Mouse (Mus musculus): Measurements from ENCODE around the gene B4galt3.
"Not testable (repeated sequence)": the region's sequence is repeated elsewhere in the genome, so short reads cannot be mapped to it uniquely, and the experiment has no call there.

B4galt3 gene

GRCm38 (mm10) chr1:171239992-171240744, 30.0 kb upstream of the B4galt3 start:
- no peak for DNase-seq (ENCODE audit: low read depth, low spot score)

- DNase-seq (ENCODE audit: low read depth, low spot score) = no peak
Measured at GRCm38 (mm10) chr1:171240911-171241310, 29.2 kb upstream of the B4galt3 start.

DNA sequence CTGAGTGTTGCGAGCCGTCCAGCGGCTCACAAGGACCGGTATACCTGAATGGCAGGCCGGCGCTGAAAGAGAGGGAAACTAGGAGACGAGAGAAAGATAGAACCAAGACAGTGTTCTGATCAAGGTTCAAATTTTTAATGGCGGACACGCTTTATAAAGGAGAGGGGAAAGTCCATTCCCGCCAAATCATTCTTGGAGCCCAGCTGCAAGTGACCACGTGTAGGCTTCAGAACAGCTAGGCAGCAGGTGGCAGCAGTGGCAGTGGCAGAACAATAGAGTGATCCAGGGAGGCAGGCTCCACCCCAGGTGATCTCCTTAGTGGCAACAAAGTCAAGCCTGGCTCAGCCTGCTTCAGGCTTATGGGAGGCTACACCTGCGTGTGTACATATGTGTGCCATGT, 28.2 kb upstream of the B4galt3 start:
- not testable (repeated sequence) for DNase-seq (ENCODE audit: low read depth, low spot score)

GRCm38 (mm10) chr1:171245353-171245752, 24.8 kb upstream of the B4galt3 start:
- no peak for DNase-seq (ENCODE audit: low read depth, low spot score)

DNA sequence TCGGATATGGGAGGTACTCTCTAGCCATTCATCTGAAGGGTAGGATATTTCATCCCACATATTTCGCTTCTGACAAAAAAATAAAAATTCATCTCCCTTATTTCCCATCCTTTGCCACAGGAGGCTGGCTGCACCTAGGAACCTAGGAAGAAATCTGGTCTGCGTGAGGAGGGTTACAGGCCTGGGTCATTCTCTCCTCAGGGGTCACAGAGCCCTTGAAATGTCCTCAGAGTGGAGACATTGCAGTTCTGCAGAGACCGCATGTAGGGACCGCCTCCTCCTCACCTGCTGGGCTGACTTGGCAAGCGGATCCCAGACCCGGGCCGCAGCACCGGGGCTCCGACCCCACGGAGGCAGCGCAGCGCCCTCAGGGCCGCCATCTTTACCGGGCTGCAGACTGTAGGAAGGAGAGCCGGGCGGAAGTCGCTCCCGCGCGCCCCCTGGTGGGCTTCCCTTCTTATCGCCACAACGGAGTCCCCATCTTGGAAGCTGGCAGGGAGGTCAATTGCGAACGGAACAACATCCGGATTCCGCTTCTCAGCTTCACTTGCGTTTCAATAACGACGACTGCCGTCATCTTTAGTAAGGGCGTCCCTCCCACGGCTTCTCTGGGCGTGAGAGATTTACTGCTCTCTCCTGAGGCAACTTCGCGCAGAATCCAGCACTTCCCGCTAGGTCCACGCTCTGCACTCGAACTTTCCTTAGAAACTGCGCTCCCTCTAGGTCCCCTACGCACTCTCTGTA, 23.2 kb upstream of the B4galt3 start:
- DNase-seq (ENCODE audit: low read depth, low spot score) = peak; percentile 100

GRCm38 (mm10) chr1:171247453-171247841, 22.7 kb upstream of the B4galt3 start:
- DNase-seq (ENCODE audit: low read depth, low spot score) = no peak

- no peak for DNase-seq (ENCODE audit: low read depth, low spot score)
Measured at GRCm38 (mm10) chr1:171247916-171248315, 22.2 kb upstream of the B4galt3 start.

DNA sequence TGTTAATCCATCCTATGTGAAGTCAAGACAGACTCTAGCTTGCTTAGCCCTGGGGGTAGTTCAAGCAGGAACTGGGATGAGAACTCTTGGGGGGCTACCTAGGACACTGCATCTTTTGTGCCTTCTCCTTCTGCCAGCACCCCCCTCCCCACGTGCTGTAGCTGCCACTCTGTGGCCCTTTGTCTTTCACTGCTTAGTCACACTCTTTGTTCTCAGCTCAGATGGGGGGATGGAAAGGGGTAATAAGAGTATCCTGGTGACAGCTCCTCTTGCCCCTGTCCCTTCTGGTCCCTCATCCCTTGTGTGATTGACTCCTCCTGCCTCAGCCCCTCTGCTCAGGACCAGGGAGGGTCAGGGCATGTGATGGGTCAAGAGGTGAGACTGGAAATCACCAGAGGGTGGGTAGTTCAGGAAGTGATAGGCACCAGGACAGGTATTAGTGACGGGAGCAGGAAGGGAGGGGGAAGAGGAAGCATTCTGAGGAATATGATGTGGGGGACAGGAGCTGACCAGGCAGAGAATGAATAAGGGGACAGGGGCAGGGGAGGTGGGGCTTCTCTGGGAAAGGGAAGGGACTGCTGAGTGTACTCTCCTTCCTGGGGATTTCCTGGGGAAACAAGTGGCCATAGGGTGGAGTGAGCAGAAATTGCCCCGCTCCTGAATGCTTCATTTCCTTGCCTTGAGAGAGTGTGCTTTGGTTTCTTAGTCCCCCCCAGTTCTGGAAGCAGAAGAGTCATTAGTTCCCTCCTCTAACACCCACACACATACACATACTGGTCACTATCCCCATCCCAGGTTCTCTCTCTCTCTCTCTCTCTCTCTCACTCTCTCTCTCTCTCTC, 21.5 kb upstream of the B4galt3 start:
- DNase-seq (ENCODE audit: low read depth, low spot score) = peak; percentile 55

DNA sequence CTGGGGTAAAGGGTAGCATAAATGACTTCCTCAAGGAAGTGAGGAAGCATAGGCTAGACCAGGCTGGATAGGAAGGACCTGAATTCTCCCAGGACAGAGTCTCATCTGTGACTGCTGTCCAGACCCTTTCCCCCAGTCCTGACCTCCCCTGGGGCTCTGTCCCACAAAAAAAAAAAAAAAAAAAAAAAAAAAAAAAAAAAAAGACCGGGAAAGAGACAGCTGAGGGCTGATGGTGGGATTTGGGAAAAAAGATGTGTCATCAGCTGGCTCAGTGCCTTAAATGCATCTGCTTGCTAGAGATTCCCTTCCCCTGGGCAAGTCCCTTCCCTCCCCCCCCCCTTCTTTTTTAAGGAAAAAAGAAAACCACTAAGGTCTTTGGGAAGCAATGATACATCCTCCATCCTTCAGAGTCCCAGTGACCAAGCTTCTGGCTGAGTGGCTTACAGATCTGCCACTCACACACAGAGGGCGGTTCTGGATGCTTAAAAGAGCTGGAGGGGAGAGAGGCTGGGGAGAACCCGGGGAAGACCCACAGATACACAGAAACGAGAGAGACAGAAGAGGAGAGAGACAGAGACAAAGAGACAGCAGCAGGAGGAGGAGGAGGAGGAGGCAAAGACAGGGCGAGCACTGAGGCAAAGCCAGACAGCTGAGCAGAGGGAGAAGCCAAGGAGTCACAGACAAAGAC, 20.1 kb upstream of the B4galt3 start, which contains the start of gene Adamts4:
TSS of gene Adamts4 (plus strand) at position 509 of the 688 bp plus-strand sequence.
- peak; percentile 55 for DNase-seq (ENCODE audit: low read depth, low spot score)

- no peak for DNase-seq (ENCODE audit: low read depth, low spot score)
Measured at GRCm38 (mm10) chr1:171250680-171251593, 19.2 kb upstream of the B4galt3 start, which contains the start of gene Ndufs2. Gene Ndufs2 (minus strand): TSS chr1:171251388.

- no peak for DNase-seq (ENCODE audit: low read depth, low spot score)
Measured at GRCm38 (mm10) chr1:171251594-171252324, 18.4 kb upstream of the B4galt3 start.

DNA sequence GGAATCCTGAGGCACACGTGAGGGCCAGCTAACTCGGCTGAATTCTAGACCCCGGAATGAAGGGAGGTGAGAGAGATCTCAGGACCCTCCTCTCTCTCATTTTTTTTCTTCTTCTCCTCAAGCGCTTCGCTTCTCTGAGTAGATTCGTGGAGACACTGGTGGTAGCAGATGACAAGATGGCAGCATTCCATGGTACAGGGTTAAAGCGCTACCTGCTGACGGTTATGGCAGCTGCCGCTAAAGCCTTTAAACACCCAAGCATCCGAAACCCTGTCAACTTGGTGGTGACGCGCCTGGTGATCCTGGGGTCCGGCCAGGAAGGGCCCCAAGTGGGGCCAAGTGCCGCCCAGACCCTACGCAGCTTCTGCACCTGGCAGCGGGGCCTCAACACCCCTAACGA, 17.7 kb upstream of the B4galt3 start:
- no peak for DNase-seq (ENCODE audit: low read depth, low spot score)

DNA sequence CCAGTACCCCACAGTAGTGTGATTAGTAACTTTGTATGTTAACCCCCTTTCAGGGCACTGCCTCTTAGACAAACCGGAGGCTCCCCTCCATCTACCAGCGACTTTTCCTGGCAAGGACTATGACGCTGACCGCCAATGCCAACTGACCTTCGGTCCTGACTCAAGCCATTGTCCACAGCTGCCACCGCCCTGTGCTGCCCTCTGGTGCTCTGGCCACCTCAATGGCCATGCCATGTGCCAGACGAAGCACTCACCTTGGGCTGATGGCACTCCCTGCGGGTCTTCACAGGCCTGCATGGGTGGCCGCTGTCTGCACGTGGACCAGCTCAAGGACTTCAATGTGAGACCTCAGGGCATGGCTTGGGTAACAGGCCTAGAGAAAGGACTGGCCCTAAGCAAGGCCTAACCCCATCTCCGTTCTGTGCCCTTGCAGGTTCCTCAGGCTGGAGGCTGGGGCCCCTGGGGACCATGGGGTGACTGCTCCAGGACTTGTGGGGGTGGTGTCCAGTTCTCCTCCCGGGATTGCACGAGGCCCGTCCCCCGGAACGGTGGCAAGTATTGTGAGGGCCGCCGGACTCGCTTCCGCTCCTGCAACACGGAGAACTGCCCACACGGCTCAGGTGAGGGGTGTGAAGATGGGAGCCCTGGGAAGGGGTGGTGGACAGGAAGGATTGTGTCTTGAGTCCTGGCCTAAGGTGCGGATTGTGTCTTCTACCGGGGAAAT, 13.9 kb upstream of the B4galt3 start:
- DNase-seq (ENCODE audit: low read depth, low spot score) = no peak

DNA sequence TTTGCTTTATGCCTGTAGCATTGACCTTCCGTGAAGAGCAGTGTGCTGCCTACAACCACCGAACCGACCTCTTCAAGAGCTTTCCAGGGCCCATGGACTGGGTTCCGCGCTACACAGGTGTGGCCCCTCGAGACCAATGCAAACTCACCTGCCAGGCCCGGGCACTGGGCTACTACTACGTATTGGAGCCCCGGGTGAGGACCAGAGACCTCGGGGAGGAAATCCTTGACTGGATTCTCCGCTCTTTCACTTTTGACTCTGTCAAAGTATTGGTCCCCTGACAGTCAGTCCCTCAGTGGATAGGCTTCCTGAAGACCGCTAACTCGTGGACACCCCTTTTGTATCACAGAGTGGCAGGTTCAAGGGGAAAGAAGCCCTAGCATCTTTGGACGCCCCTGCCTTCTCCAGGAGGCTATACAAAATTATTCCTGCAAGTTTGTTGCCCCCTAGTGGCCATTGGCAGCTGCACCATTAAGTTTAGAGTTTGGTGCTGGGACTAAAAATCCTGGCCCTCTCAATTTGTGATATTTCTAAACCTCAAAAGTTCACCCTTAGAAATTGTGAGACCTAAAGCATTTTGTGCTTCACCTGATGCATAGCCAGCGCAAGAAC, 13.1 kb upstream of the B4galt3 start:
- no peak for DNase-seq (ENCODE audit: low read depth, low spot score)

- DNase-seq (ENCODE audit: low read depth, low spot score) = no peak
Measured at GRCm38 (mm10) chr1:171257781-171258180, 12.3 kb upstream of the B4galt3 start.

- DNase-seq (ENCODE audit: low read depth, low spot score) = no peak
Measured at GRCm38 (mm10) chr1:171258921-171259320, 11.2 kb upstream of the B4galt3 start.

DNA sequence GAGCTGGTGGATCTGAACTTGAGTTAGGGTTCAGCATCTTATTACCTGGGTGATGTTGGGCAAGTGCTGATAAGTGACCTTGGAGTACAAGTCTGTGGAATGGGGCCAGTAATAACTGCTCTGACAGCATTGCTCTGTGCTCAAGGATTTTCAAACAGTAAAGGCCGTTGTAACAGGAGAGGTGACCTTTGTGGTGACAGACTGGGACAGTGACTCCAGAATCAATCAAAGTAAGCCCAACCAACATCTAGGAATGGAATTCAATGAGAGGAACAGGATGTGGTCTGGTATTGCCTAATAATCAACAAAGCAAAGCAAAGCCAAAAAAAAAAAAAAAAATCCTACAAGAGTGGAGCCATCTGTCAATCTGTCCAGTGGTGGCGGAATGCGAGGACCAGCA, 9.8 kb upstream of the B4galt3 start:
- no peak for DNase-seq (ENCODE audit: low read depth, low spot score)

DNA sequence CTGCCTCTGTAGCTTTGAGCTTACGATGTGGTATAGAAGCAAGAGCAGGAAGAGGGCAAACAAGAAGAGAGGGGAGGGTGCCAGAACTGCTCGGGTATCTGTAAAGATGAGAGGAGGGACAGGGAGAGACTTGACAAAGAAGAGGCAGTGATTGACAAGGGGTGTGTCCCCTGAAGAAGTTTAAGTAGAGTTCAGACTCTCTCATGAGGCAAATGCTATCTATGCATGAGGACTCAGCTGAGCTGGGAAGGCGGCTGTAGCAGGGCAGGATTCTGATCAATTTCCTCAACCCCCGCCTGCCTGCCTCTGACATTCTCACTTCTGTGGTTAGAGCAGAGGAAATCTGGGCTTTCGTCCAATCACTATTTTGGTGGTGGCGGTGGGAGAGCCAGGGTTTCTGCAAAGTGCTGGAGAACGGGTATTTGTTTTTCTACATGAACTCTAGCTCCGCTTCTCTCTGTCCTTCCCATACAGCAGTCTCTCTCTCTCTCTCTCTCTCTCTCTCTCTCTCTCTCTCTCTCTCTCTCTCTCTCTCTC, 7.5 kb upstream of the B4galt3 start:
- peak; percentile 95 for DNase-seq (ENCODE audit: low read depth, low spot score)
